Mouse (Mus musculus): Measurements from ENCODE around the gene Il10rb. TPM values are rescaled to one million over a fixed set of nuclear protein-coding genes. Genes with fewer than 3 reads are reported as not detected.

Gene Il10rb
- polyA plus RNA-seq, 1 experiment from 2014 or later, result 21.3 TPM

- H3K9ac ChIP-seq (ENCODE audit: low read depth, low read length), result no peak overlapping the region
- peaks cover 19% of the 10 kb centered on the region for H3K4me1 ChIP-seq (ENCODE audit: control insufficient read depth, insufficient read depth, low read length)
- H3K9me3 ChIP-seq (ENCODE audit: control insufficient read depth, low read length), result no peaks in the 10 kb centered on the region
- H3K36me3 ChIP-seq (ENCODE audit: control insufficient read depth, insufficient read depth, low read length), result no peaks in the 10 kb centered on the region
- no peak overlapping the region for H3K4me3 ChIP-seq (ENCODE audit: low read length)
- no peaks in the 10 kb centered on the region for H3K27me3 ChIP-seq (ENCODE audit: control insufficient read depth, insufficient read depth, low read length)
- 31% methylated on average over 3 of the region's 3 CpGs for WGBS
- H3K4me2 ChIP-seq (replicated peaks; ENCODE audit: low read depth, low read length), result no peak overlapping the region
- ATAC-seq (ENCODE audit: low FRiP score, low TSS enrichment), result peak; percentile 57
- H3K27ac ChIP-seq (ENCODE audit: low read depth, low read length), result peak overlapping the region; percentile 82
Measured at GRCm38 (mm10) chr16:91363483-91363882, 42.5 kb upstream of the Il10rb start.

- Histone ChIP-seq H3K9ac (ENCODE audit: low read depth, low read length) (no peak overlapping the region), H3K27ac (ENCODE audit: low read depth, low read length) (no peak overlapping the region), H3K4me2 (replicated peaks; ENCODE audit: low read depth, low read length) (no peak overlapping the region), H3K27me3 (ENCODE audit: control insufficient read depth, insufficient read depth, low read length) (no peaks in the 10 kb centered on the region), H3K36me3 (ENCODE audit: control insufficient read depth, insufficient read depth, low read length) (no peaks in the 10 kb centered on the region), H3K4me3 (ENCODE audit: low read length) (no peak overlapping the region), H3K9me3 (ENCODE audit: control insufficient read depth, low read length) (no peaks in the 10 kb centered on the region), H3K4me1 (ENCODE audit: control insufficient read depth, insufficient read depth, low read length) (peaks cover 19% of the 10 kb centered on the region)
- no peak for ATAC-seq (ENCODE audit: low FRiP score, low TSS enrichment)
Measured at GRCm38 (mm10) chr16:91366567-91366966, 39.4 kb upstream of the Il10rb start.

- WGBS, result 80% methylated on average over 2 of the region's 2 CpGs
- H3K36me3 ChIP-seq (ENCODE audit: control insufficient read depth, insufficient read depth, low read length), result no peaks in the 10 kb centered on the region
- no peak overlapping the region for H3K9ac ChIP-seq (ENCODE audit: low read depth, low read length)
- no peak for ATAC-seq (ENCODE audit: low FRiP score, low TSS enrichment)
- no peak overlapping the region for H3K4me2 ChIP-seq (replicated peaks; ENCODE audit: low read depth, low read length)
- peaks cover 17% of the 10 kb centered on the region for H3K4me1 ChIP-seq (ENCODE audit: control insufficient read depth, insufficient read depth, low read length)
- no peaks in the 10 kb centered on the region for H3K27me3 ChIP-seq (ENCODE audit: control insufficient read depth, insufficient read depth, low read length)
- H3K4me3 ChIP-seq (ENCODE audit: low read length), result no peak overlapping the region
- no peaks in the 10 kb centered on the region for H3K9me3 ChIP-seq (ENCODE audit: control insufficient read depth, low read length)
- no peak overlapping the region for H3K27ac ChIP-seq (ENCODE audit: low read depth, low read length)
Measured at GRCm38 (mm10) chr16:91367066-91367465, 38.9 kb upstream of the Il10rb start.

- Histone ChIP-seq H3K4me2 (replicated peaks; ENCODE audit: low read depth, low read length) (peak within 1 kb of the TSS; percentile 57), H3K27ac (ENCODE audit: low read depth, low read length) (peak within 1 kb of the TSS; percentile 85), H3K9me3 (ENCODE audit: control insufficient read depth, low read length) (no peaks in the 10 kb centered on the region), H3K4me3 (ENCODE audit: low read length) (peak within 1 kb of the TSS; percentile 68), H3K36me3 (ENCODE audit: control insufficient read depth, insufficient read depth, low read length) (no peaks in the 10 kb centered on the region), H3K4me1 (ENCODE audit: control insufficient read depth, insufficient read depth, low read length) (peaks cover 15% of the 10 kb centered on the region), H3K9ac (ENCODE audit: low read depth, low read length) (peak within 1 kb of the TSS; percentile 76), H3K27me3 (ENCODE audit: control insufficient read depth, insufficient read depth, low read length) (no peaks in the 10 kb centered on the region)
- WGBS, result under 1% methylated on average over 62 of the region's 62 CpGs
- peak; percentile 93 for ATAC-seq (ENCODE audit: low FRiP score, low TSS enrichment)
Measured at GRCm38 (mm10) chr16:91372577-91373472, 33.1 kb upstream of the Il10rb start, which contains the start of gene Ifnar2. Gene Ifnar2, plus strand, starts transcription at chr16:91372783.

GRCm38 (mm10) chr16:91373473-91374252 is 32.3 kb upstream of the Il10rb start:
- Histone ChIP-seq H3K4me3 (ENCODE audit: low read length) (peak overlapping the region; percentile 68), H3K9ac (ENCODE audit: low read depth, low read length) (peak overlapping the region; percentile 76), H3K4me1 (ENCODE audit: control insufficient read depth, insufficient read depth, low read length) (peaks cover 23% of the 10 kb centered on the region), H3K27ac (ENCODE audit: low read depth, low read length) (peak overlapping the region; percentile 85; the same call in 1 of the 2 replicates), H3K4me2 (replicated peaks; ENCODE audit: low read depth, low read length) (peak overlapping the region; percentile 57), H3K9me3 (ENCODE audit: control insufficient read depth, low read length) (no peaks in the 10 kb centered on the region), H3K27me3 (ENCODE audit: control insufficient read depth, insufficient read depth, low read length) (no peaks in the 10 kb centered on the region), H3K36me3 (ENCODE audit: control insufficient read depth, insufficient read depth, low read length) (no peaks in the 10 kb centered on the region)
- ATAC-seq (ENCODE audit: low FRiP score, low TSS enrichment), result no peak; the same call in 1 of the 2 replicates
- 36% methylated on average over 13 of the region's 13 CpGs for WGBS

GRCm38 (mm10) chr16:91374253-91374634 is 31.7 kb upstream of the Il10rb start:
- WGBS, result 81% methylated on average over 3 of the region's 3 CpGs
- no peak for ATAC-seq (ENCODE audit: low FRiP score, low TSS enrichment)
- H3K9ac ChIP-seq (ENCODE audit: low read depth, low read length), result no peak overlapping the region; the same call in 1 of the 2 replicates
- H3K27ac ChIP-seq (ENCODE audit: low read depth, low read length), result no peak overlapping the region
- H3K9me3 ChIP-seq (ENCODE audit: control insufficient read depth, low read length), result no peaks in the 10 kb centered on the region
- H3K4me1 ChIP-seq (ENCODE audit: control insufficient read depth, insufficient read depth, low read length), result peaks cover 29% of the 10 kb centered on the region
- peak overlapping the region; percentile 57 for H3K4me2 ChIP-seq (replicated peaks; ENCODE audit: low read depth, low read length)
- H3K36me3 ChIP-seq (ENCODE audit: control insufficient read depth, insufficient read depth, low read length), result no peaks in the 10 kb centered on the region
- H3K4me3 ChIP-seq (ENCODE audit: low read length), result peak overlapping the region; percentile 68; the same call in 1 of the 2 replicates
- no peaks in the 10 kb centered on the region for H3K27me3 ChIP-seq (ENCODE audit: control insufficient read depth, insufficient read depth, low read length)

GRCm38 (mm10) chr16:91376701-91377100 is 29.3 kb upstream of the Il10rb start:
- 91% methylated on average over 10 of the region's 10 CpGs for WGBS
- Histone ChIP-seq H3K4me3 (ENCODE audit: low read length) (no peak overlapping the region), H3K27ac (ENCODE audit: low read depth, low read length) (no peak overlapping the region), H3K4me2 (replicated peaks; ENCODE audit: low read depth, low read length) (no peak overlapping the region), H3K9me3 (ENCODE audit: control insufficient read depth, low read length) (no peaks in the 10 kb centered on the region), H3K4me1 (ENCODE audit: control insufficient read depth, insufficient read depth, low read length) (peaks cover 32% of the 10 kb centered on the region), H3K9ac (ENCODE audit: low read depth, low read length) (no peak overlapping the region), H3K36me3 (ENCODE audit: control insufficient read depth, insufficient read depth, low read length) (no peaks in the 10 kb centered on the region; the same call in 1 of the 2 replicates), H3K27me3 (ENCODE audit: control insufficient read depth, insufficient read depth, low read length) (no peaks in the 10 kb centered on the region)
- no peak for ATAC-seq (ENCODE audit: low FRiP score, low TSS enrichment)

GRCm38 (mm10) chr16:91378431-91378986 is 27.5 kb upstream of the Il10rb start:
- H3K4me2 ChIP-seq (replicated peaks; ENCODE audit: low read depth, low read length), result peak overlapping the region; percentile 18

More at GRCm38 (mm10) chr16:91378431-91378986, 27.5 kb upstream of the Il10rb start:
- WGBS, result 30% methylated on average over 17 of the region's 17 CpGs
- Histone ChIP-seq H3K27me3 (ENCODE audit: control insufficient read depth, insufficient read depth, low read length) (no peaks in the 10 kb centered on the region), H3K9ac (ENCODE audit: low read depth, low read length) (no peak overlapping the region), H3K9me3 (ENCODE audit: control insufficient read depth, low read length) (no peaks in the 10 kb centered on the region), H3K27ac (ENCODE audit: low read depth, low read length) (no peak overlapping the region), H3K36me3 (ENCODE audit: control insufficient read depth, insufficient read depth, low read length) (no peaks in the 10 kb centered on the region; the same call in 1 of the 2 replicates), H3K4me3 (ENCODE audit: low read length) (no peak overlapping the region; the same call in 1 of the 2 replicates), H3K4me1 (ENCODE audit: control insufficient read depth, insufficient read depth, low read length) (peaks cover 27% of the 10 kb centered on the region)
- no peak for ATAC-seq (ENCODE audit: low FRiP score, low TSS enrichment)
